Mouse (Mus musculus): ENCODE measurements at regions not wholly inside any gene's neighbourhood (a gene's known extent, or its start where the extent isn't known, plus 50 kb on each side); places are given as distances from the start of the nearest gene placed in this dataset.
A peak's percentile ranks its signal among the peaks of the same experiment; 100 is the strongest.

GRCm38 (mm10) chrX:56276348-56276747 is 63.7 kb upstream of the Gm773 start:
- no peak for DNase-seq

DNA sequence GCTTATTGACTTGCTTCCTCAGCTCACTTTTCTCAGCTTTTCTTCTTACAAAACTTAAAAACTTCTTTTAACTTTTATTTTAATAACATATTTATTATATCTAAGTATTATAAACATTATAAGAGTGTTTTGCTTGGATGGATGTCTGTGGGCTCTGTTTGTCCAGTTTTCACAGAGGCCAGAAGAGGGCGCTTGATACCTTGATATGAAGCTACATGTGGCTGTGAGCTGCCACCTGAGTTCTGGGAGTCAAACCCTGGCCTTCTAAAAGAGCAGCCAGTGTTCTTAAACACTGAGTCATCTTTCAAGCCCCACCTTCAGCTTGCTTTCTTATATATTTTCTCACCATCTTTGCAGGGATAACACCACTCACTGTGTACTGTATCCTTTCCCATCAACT is 61.5 kb upstream of the Gm773 start:
- peak; percentile 4 for DNase-seq

DNA sequence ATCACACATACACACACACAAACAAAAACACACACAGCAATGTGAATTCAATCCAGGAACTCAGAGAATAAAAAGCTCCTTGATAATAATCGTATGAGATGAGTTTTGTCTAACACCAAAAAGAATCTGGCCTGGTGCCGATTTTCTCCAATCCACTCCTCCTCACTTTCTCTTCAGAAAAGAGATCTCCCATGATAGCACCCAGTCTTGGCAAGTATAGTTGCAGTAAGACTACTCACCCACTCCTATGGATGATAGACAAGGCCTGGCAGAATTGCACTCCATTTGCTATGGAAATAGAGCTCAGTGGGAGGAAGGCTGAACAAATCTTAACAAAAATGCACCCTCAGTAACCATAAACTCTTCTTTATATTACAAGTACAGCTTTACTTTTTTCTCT is 57.0 kb upstream of the Gm773 start:
- peak; percentile 4 for DNase-seq

Measured in right cerebral cortex, postnatal 25 days (tissue).